ENCODE assay signal across 7 mouse cellular contexts in genomic region chr2:30707099-30708000, GRCm38 (mm10).
DNase-seq lines count a peak whose midpoint lies in the region; ATAC-seq and TF ChIP-seq lines count a peak whose summit lies in the region.

No protein-coding gene starts in this region.

- peaks cover 10% of the 10 kb centered on the region for H3K4me1 ChIP-seq in ES-Bruce4 (ENCODE audit: control insufficient read depth, insufficient read depth, low read length)
- peaks cover 28% of the 10 kb centered on the region for H3K4me1 ChIP-seq in embryonic fibroblast, embryonic 13.5 days (ENCODE audit: control insufficient read depth, insufficient read depth, low read length)
- H3K4me1 ChIP-seq in heart, postnatal 0 days (ENCODE audit: control insufficient read depth, insufficient read depth): peaks cover 21% of the 10 kb centered on the region
- H3K4me1 ChIP-seq in stomach, postnatal 0 days (replicated peaks; ENCODE audit: control insufficient read depth, insufficient read depth): peaks cover 15% of the 10 kb centered on the region

- peak; percentile 76 for DNase-seq in adrenal gland, postnatal 10 days
- DNase-seq in heart, postnatal 0 days (ENCODE audit: low spot score): peak; percentile 69
- DNase-seq in kidney, postnatal 10 days: peak; percentile 90
- peak; percentile 80 to 88 for DNase-seq in lung, postnatal 4 days
- DNase-seq in stomach, postnatal 0 days (ENCODE audit: low spot score): peak; percentile 61

- H3K9ac ChIP-seq in ES-Bruce4 (ENCODE audit: low read depth, poor library complexity, severe bottlenecking): peak overlapping the region; percentile 71
- peak overlapping the region; percentile 69 for H3K9ac ChIP-seq in heart, postnatal 0 days (replicated peaks; ENCODE audit: low read depth, low read length)
- H3K9ac ChIP-seq in stomach, postnatal 0 days (ENCODE audit: low read length): peak overlapping the region; percentile 83

- peak; percentile 81 for TF ChIP-seq EP300 in ES-Bruce4 (IDR thresholded peaks at IDR 0.05; ENCODE audit: insufficient read depth, low read depth, low read length)
- no peak for TF ChIP-seq EP300 in heart, postnatal 0 days (IDR thresholded peaks at IDR 0.05; ENCODE audit: low read depth)
- no peak for TF ChIP-seq EP300 in stomach, postnatal 0 days (optimal IDR thresholded peaks at IDR 0.05)

- no peaks in the 10 kb centered on the region for H3K27me3 ChIP-seq in ES-Bruce4 (ENCODE audit: control insufficient read depth, insufficient read depth, low read length, poor library complexity, severe bottlenecking)
- no peaks in the 10 kb centered on the region for H3K27me3 ChIP-seq in heart, postnatal 0 days (ENCODE audit: control insufficient read depth, insufficient read depth, low read length)
- no peaks in the 10 kb centered on the region for H3K27me3 ChIP-seq in stomach, postnatal 0 days (ENCODE audit: control insufficient read depth, insufficient read depth, low read length)

- H3K36me3 ChIP-seq in ES-Bruce4 (ENCODE audit: control insufficient read depth, insufficient read depth, low read length, poor library complexity, severe bottlenecking): no peaks in the 10 kb centered on the region
- no peaks in the 10 kb centered on the region for H3K36me3 ChIP-seq in heart, postnatal 0 days (replicated peaks; ENCODE audit: control insufficient read depth, insufficient read depth, low read length)
- no peaks in the 10 kb centered on the region for H3K36me3 ChIP-seq in stomach, postnatal 0 days (ENCODE audit: control insufficient read depth, insufficient read depth, low read length)

- peak; percentile 44 for ATAC-seq in heart, postnatal 0 days (ENCODE audit: insufficient read depth, low read depth)
- ATAC-seq in stomach, postnatal 0 days (ENCODE audit: low FRiP score, low TSS enrichment): 0 out of 2 replicates have a peak, but pooled peaks have one; percentile 14

- no peak for TF ChIP-seq CTCF in ES-Bruce4 (IDR thresholded peaks at IDR 0.05; ENCODE audit: low read depth, low read length)
- no peak for TF ChIP-seq CTCF in embryonic fibroblast, embryonic 13.5 days (IDR thresholded peaks at IDR 0.05; ENCODE audit: borderline replicate concordance, insufficient read depth, low read length)
- no peak for TF ChIP-seq CTCF in heart, postnatal 0 days (IDR thresholded peaks at IDR 0.05; ENCODE audit: low read depth)
- peak; percentile 55 for TF ChIP-seq CTCF in stomach, postnatal 0 days (IDR thresholded peaks at IDR 0.05; ENCODE audit: low read depth)

- no peaks in the 10 kb centered on the region for H3K9me3 ChIP-seq in ES-Bruce4 (replicated peaks; ENCODE audit: control insufficient read depth, insufficient read depth, low read length, poor library complexity, severe bottlenecking)
- no peaks in the 10 kb centered on the region for H3K9me3 ChIP-seq in heart, postnatal 0 days (replicated peaks; ENCODE audit: control insufficient read depth, low read length)
- H3K9me3 ChIP-seq in stomach, postnatal 0 days (ENCODE audit: control insufficient read depth, low read length): no peaks in the 10 kb centered on the region

- WGBS in heart, postnatal 0 days: 6% methylated on average over 42 of the region's 44 CpGs
- 4% methylated on average over 41 of the region's 44 CpGs for WGBS in stomach, postnatal 0 days

- H3K4me2 ChIP-seq in heart, postnatal 0 days (ENCODE audit: low read depth, low read length): peak overlapping the region; percentile 88
- H3K4me2 ChIP-seq in stomach, postnatal 0 days (replicated peaks; ENCODE audit: low read depth): peak overlapping the region; percentile 77

- peak overlapping the region; percentile 69 for H3K27ac ChIP-seq in ES-Bruce4 (ENCODE audit: insufficient read depth, low read length)
- peak overlapping the region; percentile 100 for H3K27ac ChIP-seq in embryonic fibroblast, embryonic 13.5 days (ENCODE audit: insufficient read depth, low read length)
- H3K27ac ChIP-seq in heart, postnatal 0 days (ENCODE audit: low read depth): peak overlapping the region; percentile 98
- H3K27ac ChIP-seq in stomach, postnatal 0 days (replicated peaks): peak overlapping the region; percentile 100

- peak overlapping the region; percentile 46 for H3K4me3 ChIP-seq in ES-Bruce4 (ENCODE audit: low read depth, low read length)
- H3K4me3 ChIP-seq in embryonic fibroblast, embryonic 13.5 days (ENCODE audit: insufficient read depth, low read length): no peak overlapping the region
- peak overlapping the region; percentile 46 for H3K4me3 ChIP-seq in heart, postnatal 0 days (ENCODE audit: low read depth, low read length)
- peak overlapping the region; percentile 40 for H3K4me3 ChIP-seq in stomach, postnatal 0 days (ENCODE audit: low read depth, low read length)

- TF ChIP-seq POLR2A in ES-Bruce4 (IDR thresholded peaks at IDR 0.05; ENCODE audit: insufficient read depth, low read length): no peak
- peak; percentile 49 for TF ChIP-seq POLR2A in embryonic fibroblast, embryonic 13.5 days (IDR thresholded peaks at IDR 0.05; ENCODE audit: low read depth, low read length)
